Mouse (Mus musculus) erythroblast, embryonic 14.5 days (primary cell): Measurements from ENCODE around the gene 4930469K13Rik.

Experiments used
- GATA1 ChIP-seq: IDR thresholded peaks from 2 replicates; pipeline ENCODE4 v1.6.1; 2012; ENCODE audit warnings: low read length, inconsistent platforms, mixed read lengths
- TAL1 ChIP-seq: IDR thresholded peaks from 3 replicates; pipeline ENCODE4 v1.6.1; 2012; ENCODE audit warnings: low read length, inconsistent platforms, mixed read lengths

GRCm38 (mm10) chr11:34072309-34072708 is 26.0 kb downstream of the 4930469K13Rik start:
- TF ChIP-seq GATA1, result no peak
- no peak for TF ChIP-seq TAL1
